In genomic region chr5:141137716-141138115, GRCm38 (mm10) we compare ENCODE assay signal across 20 mouse cellular contexts.
DNase-seq lines count a peak whose midpoint lies in the region; ATAC-seq lines count a peak whose summit lies in the region.
"Had no signal": no experiment of that assay in that cellular context is flagged by ENCODE, and none has a peak within 500 bp of the region (broad histone marks: within the 10 kb centered on the region; RNA-seq: fewer than 3 reads in every experiment).

No protein-coding gene starts in this region.

- H3K36me3 ChIP-seq in heart, embryonic 13.5 days, result no peaks in the 10 kb centered on the region
- no peaks in the 10 kb centered on the region for H3K36me3 ChIP-seq in kidney, embryonic 15.5 days
- H3K36me3 ChIP-seq: embryonic facial prominence, embryonic 12.5 days; hindbrain, embryonic 12.5 days; limb, embryonic 15.5 days had no signal

- intact Hi-C loops in heart, postnatal 25 days (cut with DNase I), result no loop called here
- intact Hi-C loops in heart, postnatal 14 days (cut with DNase I), result no loop called here

- H3K4me1 ChIP-seq in heart, embryonic 13.5 days, result peaks cover 33% of the 10 kb centered on the region
- H3K4me1 ChIP-seq in kidney, embryonic 15.5 days, result peaks cover 39% of the 10 kb centered on the region

- WGBS in heart, embryonic 13.5 days, result 50% methylated on average over 3 of the region's 3 CpGs
- WGBS in kidney, embryonic 15.5 days, result 85% methylated on average over 3 of the region's 3 CpGs

- no peak overlapping the region for H3K9ac ChIP-seq in heart, embryonic 13.5 days
- no peak overlapping the region for H3K9ac ChIP-seq in kidney, embryonic 15.5 days
- H3K9ac ChIP-seq: embryonic facial prominence, embryonic 12.5 days; forebrain, embryonic 13.5 days; hindbrain, embryonic 12.5 days; limb, embryonic 15.5 days had no signal

- H3K27me3 ChIP-seq in heart, embryonic 13.5 days (replicated peaks), result no peaks in the 10 kb centered on the region
- H3K27me3 ChIP-seq in kidney, embryonic 15.5 days, result no peaks in the 10 kb centered on the region
- H3K27me3 ChIP-seq: embryonic facial prominence, embryonic 12.5 days; forebrain, embryonic 13.5 days; hindbrain, embryonic 12.5 days; limb, embryonic 15.5 days had no signal

- H3K27ac ChIP-seq in heart, embryonic 13.5 days (replicated peaks), result peak overlapping the region; percentile 31
- H3K27ac ChIP-seq in kidney, embryonic 15.5 days, result peak overlapping the region; percentile 56; the same call in 1 of the 2 replicates
- H3K27ac ChIP-seq: embryonic facial prominence, embryonic 12.5 days; forebrain, embryonic 13.5 days; hindbrain, embryonic 12.5 days; kidney, postnatal 0 days; limb, embryonic 15.5 days had no signal

- no peak overlapping the region for H3K4me2 ChIP-seq in heart, embryonic 13.5 days
- no peak overlapping the region for H3K4me2 ChIP-seq in kidney, embryonic 15.5 days
- H3K4me2 ChIP-seq: embryonic facial prominence, embryonic 12.5 days; forebrain, embryonic 13.5 days; hindbrain, embryonic 12.5 days; limb, embryonic 15.5 days had no signal

- peak; percentile 24 to 26 for DNase-seq in cerebellum, postnatal 10 days
- DNase-seq in cerebellum, adult 9-11 months, result no peak
- no peak for DNase-seq in heart, postnatal 25 days (ENCODE audit: low spot score)
- DNase-seq in kidney, postnatal 14 days, result no peak
- peak; percentile 1 to 10 for DNase-seq in heart, postnatal 14 days
- DNase-seq: cerebellum, adult 11 months; left cerebral cortex, postnatal 4 days; lung, postnatal 4 days; midbrain, embryonic 14.5 days; spleen, adult 18-20 months; thymus, postnatal 14 days had no signal

- no peak overlapping the region for H3K4me3 ChIP-seq in heart, embryonic 13.5 days
- no peak overlapping the region for H3K4me3 ChIP-seq in kidney, embryonic 15.5 days (replicated peaks)
- H3K4me3 ChIP-seq: embryonic facial prominence, embryonic 12.5 days; forebrain, embryonic 13.5 days; hindbrain, embryonic 12.5 days; limb, embryonic 15.5 days had no signal

- H3K9me3 ChIP-seq in heart, embryonic 13.5 days, result no peaks in the 10 kb centered on the region
- H3K9me3 ChIP-seq in kidney, embryonic 15.5 days (replicated peaks), result no peaks in the 10 kb centered on the region
- H3K9me3 ChIP-seq: embryonic facial prominence, embryonic 12.5 days; forebrain, embryonic 13.5 days; hindbrain, embryonic 12.5 days; limb, embryonic 15.5 days had no signal

- no peak for ATAC-seq in heart, embryonic 13.5 days (ENCODE audit: extremely low read depth, insufficient number of reproducible peaks, low FRiP score, low TSS enrichment)
- no peak for ATAC-seq in kidney, embryonic 15.5 days (replicated peaks; ENCODE audit: low FRiP score)
- ATAC-seq: forebrain, embryonic 13.5 days; intestine, postnatal 0 days; Patski had no signal

Comparison
In these comparisons a context has a peak if more than half of its experiments do, and no peak if none do; other contexts are left out.
1. DNase-seq: peak in cerebellum, postnatal 10 days (2 of 2) and heart, postnatal 14 days (2 of 2); none in cerebellum, adult 9-11 months (single experiment), heart, postnatal 25 days (single experiment) and kidney, postnatal 14 days (single experiment).